Mouse (Mus musculus) heart, postnatal 0 days (tissue): ENCODE measurements at regions not wholly inside any gene's neighbourhood (a gene's known extent, or its start where the extent isn't known, plus 50 kb on each side); places are given as distances from the start of the nearest gene placed in this dataset.

ENCODE experiments used
- ATAC-seq: fragments of 200-750 bp; cut with Nextera tagmentation; 2 replicates; pipeline ENCODE4 v1.8.0; 2017; ENCODE audit warnings: low read depth, moderate number of reproducible peaks, moderate library complexity; ENCODE audit not compliant: insufficient read depth
- DNase-seq: peaks from one replicate; pipeline ENCODE4 v3.0.0-alpha.2; 2016; ENCODE audit warnings: low spot score
- H3K27ac ChIP-seq: fragments of 300-500 bp; sonication (generic); 2 replicates; pipeline ENCODE4 v1.5.1; 2014; ENCODE audit warnings: low read depth, mild to moderate bottlenecking
- H3K27me3 ChIP-seq: fragments of 300-500 bp; sonication (generic); 2 replicates; pipeline ENCODE4 v1.6.1; 2014; ENCODE audit warnings: low read length, mixed read lengths; ENCODE audit not compliant: control insufficient read depth, insufficient read depth
- H3K36me3 ChIP-seq: fragments of 300-500 bp; sonication (generic); replicated peaks from 2 replicates; pipeline ENCODE4 v1.6.1; 2014; ENCODE audit warnings: low read length, mixed read lengths; ENCODE audit not compliant: control insufficient read depth, insufficient read depth
- H3K4me1 ChIP-seq: fragments of 300-500 bp; sonication (generic); 2 replicates; pipeline ENCODE4 v1.6.1; 2014; ENCODE audit warnings: antibody characterized with exemption; ENCODE audit not compliant: control insufficient read depth, insufficient read depth
- H3K4me2 ChIP-seq: fragments of 300-500 bp; sonication (generic); 2 replicates; pipeline ENCODE4 v1.6.1; 2014; ENCODE audit warnings: low read depth, mild to moderate bottlenecking, low read length, moderate library complexity
- H3K4me3 ChIP-seq: fragments of 300-500 bp; sonication (generic); 2 replicates; pipeline ENCODE4 v1.5.1; 2014; ENCODE audit warnings: low read depth, low read length
- H3K9ac ChIP-seq: fragments of 300-500 bp; sonication (generic); replicated peaks from 2 replicates; pipeline ENCODE4 v1.6.1; 2014; ENCODE audit warnings: low read depth, low read length, mixed read lengths
- H3K9me3 ChIP-seq: fragments of 300-500 bp; sonication (generic); replicated peaks from 2 replicates; pipeline ENCODE4 v1.6.1; 2016; ENCODE audit warnings: low read length; ENCODE audit not compliant: control insufficient read depth
- CTCF ChIP-seq: IDR thresholded peaks from 2 replicates; pipeline ENCODE4 v1.5.1; 2016; ENCODE audit warnings: antibody characterized with exemption, control low read depth, low read depth
- EP300 ChIP-seq: IDR thresholded peaks from 2 replicates; pipeline ENCODE4 v1.6.1; 2016; ENCODE audit warnings: antibody characterized with exemption, low read depth
- WGBS: fragments of 180-500 bp; shearing (Covaris S2); extraction: QIAGEN DNeasy Blood & Tissue Kit; methylation state at CpG from one replicate; pipeline ENCODE4 v1.1.7; 2014; 5-methylcytosine and 5-hydroxymethylcytosine counted together

GRCm38 (mm10) chr13:60522719-60523450 lies 78.9 kb upstream of the Dapk1 start:
- 45% methylated on average over 8 of the region's 8 CpGs for WGBS
- ATAC-seq (no peak), DNase-seq (no peak)

GRCm38 (mm10) chr13:60527806-60528205 lies 73.9 kb upstream of the Dapk1 start:
- H3K4me3 ChIP-seq: no peak overlapping the region
- H3K4me1 ChIP-seq: no peaks in the 10 kb centered on the region
- H3K36me3 ChIP-seq: no peaks in the 10 kb centered on the region
- WGBS: 91% methylated on average over 2 of the region's 2 CpGs
- DNase-seq (no peak), ATAC-seq (no peak)
- TF ChIP-seq EP300 (no peak), CTCF (no peak)
- no peaks in the 10 kb centered on the region for H3K27me3 ChIP-seq
- H3K4me2 ChIP-seq: no peak overlapping the region
- no peak overlapping the region for H3K27ac ChIP-seq
- no peaks in the 10 kb centered on the region for H3K9me3 ChIP-seq
- no peak overlapping the region for H3K9ac ChIP-seq

More at GRCm38 (mm10) chr13:60522719-60523450, 78.9 kb upstream of the Dapk1 start:
- H3K27me3 ChIP-seq: no peaks in the 10 kb centered on the region
- no peaks in the 10 kb centered on the region for H3K9me3 ChIP-seq
- no peak overlapping the region for H3K27ac ChIP-seq
- H3K4me2 ChIP-seq: no peak overlapping the region
- H3K4me3 ChIP-seq: no peak overlapping the region
- no peak overlapping the region for H3K9ac ChIP-seq
- no peaks in the 10 kb centered on the region for H3K4me1 ChIP-seq
- TF ChIP-seq CTCF (no peak), EP300 (no peak)
- H3K36me3 ChIP-seq: no peaks in the 10 kb centered on the region

GRCm38 (mm10) chr13:60528819-60529218 lies 72.9 kb upstream of the Dapk1 start:
- Histone ChIP-seq H3K4me3 (no peak overlapping the region), H3K27me3 (no peaks in the 10 kb centered on the region), H3K4me2 (no peak overlapping the region), H3K4me1 (no peaks in the 10 kb centered on the region), H3K9ac (no peak overlapping the region), H3K27ac (no peak overlapping the region), H3K9me3 (no peaks in the 10 kb centered on the region), H3K36me3 (no peaks in the 10 kb centered on the region)
- DNase-seq (no peak), ATAC-seq (no peak)
- 76% methylated on average over 1 of the region's 1 CpGs for WGBS
- TF ChIP-seq CTCF (no peak), EP300 (no peak)

- TF ChIP-seq EP300: no peak
- no peak overlapping the region for H3K4me3 ChIP-seq
- no peak overlapping the region for H3K9ac ChIP-seq
- H3K27me3 ChIP-seq: no peaks in the 10 kb centered on the region
- ATAC-seq (no peak), DNase-seq (no peak)
- H3K4me2 ChIP-seq: no peak overlapping the region
- no peak overlapping the region for H3K27ac ChIP-seq
- WGBS: 34% methylated on average over 6 of the region's 6 CpGs
- no peaks in the 10 kb centered on the region for H3K36me3 ChIP-seq
- no peaks in the 10 kb centered on the region for H3K9me3 ChIP-seq
- no peaks in the 10 kb centered on the region for H3K4me1 ChIP-seq
Observed at GRCm38 (mm10) chr13:60529381-60530069, 72.2 kb upstream of the Dapk1 start.

GRCm38 (mm10) chr13:60533871-60534427 lies 67.8 kb upstream of the Dapk1 start:
- TF ChIP-seq EP300 (no peak), CTCF (no peak)
- Histone ChIP-seq H3K9ac (no peak overlapping the region), H3K36me3 (no peaks in the 10 kb centered on the region), H3K4me2 (no peak overlapping the region), H3K4me1 (no peaks in the 10 kb centered on the region), H3K4me3 (no peak overlapping the region), H3K27ac (no peak overlapping the region), H3K27me3 (no peaks in the 10 kb centered on the region), H3K9me3 (no peaks in the 10 kb centered on the region)
- DNase-seq (no peak), ATAC-seq (no peak)
- WGBS: 71% methylated on average over 8 of the region's 8 CpGs
